ENCODE assay signal across 8 mouse cellular contexts in the genomic region with DNA sequence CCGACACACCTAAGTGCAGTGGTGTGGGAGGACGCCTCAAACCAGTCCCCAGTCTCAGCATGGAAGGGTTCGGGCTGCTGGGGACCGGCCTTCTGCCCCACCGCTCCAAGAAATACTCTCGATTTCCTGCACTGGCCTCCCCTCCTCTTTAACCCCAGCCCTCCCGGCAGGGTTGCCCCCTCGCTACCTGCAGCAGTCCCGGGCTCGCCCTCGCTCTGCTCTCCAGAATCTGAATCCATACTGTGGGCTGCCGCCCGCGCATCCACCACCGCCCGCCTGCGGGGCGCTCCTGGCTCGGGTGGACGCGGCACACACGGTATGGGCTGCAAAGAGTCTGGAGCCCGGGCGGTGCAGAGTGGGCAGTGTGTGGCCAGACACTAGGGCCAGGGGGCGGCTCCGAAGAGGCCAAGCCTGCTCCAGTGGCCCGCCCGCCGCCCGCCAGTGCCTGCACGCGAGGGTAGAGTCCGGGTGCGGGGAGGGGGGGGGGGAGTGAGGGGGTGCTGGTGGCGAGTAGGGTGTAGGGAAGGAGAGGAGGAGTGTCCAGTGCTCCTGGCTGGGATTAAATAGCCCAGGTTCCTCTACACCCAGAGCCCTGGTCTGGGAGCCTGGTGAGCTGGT. TPM values are rescaled to one million over a fixed set of nuclear protein-coding genes. Genes with fewer than 3 reads are reported as not detected.
DNase-seq lines count a peak whose midpoint lies in the region; ATAC-seq and TF ChIP-seq lines count a peak whose summit lies in the region.

A gene (minus strand): TSS at position 357 of the 618 bp plus-strand sequence.

- peak within 1 kb of the TSS; percentile 99 for H3K4me2 ChIP-seq in forebrain, embryonic 15.5 days (replicated peaks)
- H3K4me2 ChIP-seq in hindbrain, embryonic 15.5 days: peak within 1 kb of the TSS; percentile 99
- peak within 1 kb of the TSS; percentile 89 for H3K4me2 ChIP-seq in stomach, postnatal 0 days (replicated peaks; ENCODE audit: low read depth)

- H3K27ac ChIP-seq in forebrain, embryonic 15.5 days (replicated peaks): no peak within 1 kb of the TSS
- no peak within 1 kb of the TSS for H3K27ac ChIP-seq in hindbrain, embryonic 15.5 days (replicated peaks)
- H3K27ac ChIP-seq in limb, embryonic 10.5 days: peak within 1 kb of the TSS; percentile 57
- H3K27ac ChIP-seq in stomach, postnatal 0 days (replicated peaks): no peak within 1 kb of the TSS

- H3K4me1 ChIP-seq in E14TG2a.4 (replicated peaks; ENCODE audit: low read depth, low read length): peaks cover 15% of the 10 kb centered on the region
- peaks cover 29% of the 10 kb centered on the region for H3K4me1 ChIP-seq in forebrain, embryonic 15.5 days
- peaks cover 23% of the 10 kb centered on the region for H3K4me1 ChIP-seq in hindbrain, embryonic 15.5 days (replicated peaks)
- H3K4me1 ChIP-seq in limb, embryonic 10.5 days: peaks cover 21% of the 10 kb centered on the region
- H3K4me1 ChIP-seq in stomach, postnatal 0 days (replicated peaks; ENCODE audit: control insufficient read depth, insufficient read depth): 0 out of 2 replicates have a peak, but pooled peaks cover 2% of the 10 kb centered on the region

- under 1% methylated on average over 35 of the region's 35 CpGs for WGBS in forebrain, embryonic 15.5 days
- WGBS in hindbrain, embryonic 15.5 days: under 1% methylated on average over 34 of the region's 35 CpGs
- under 1% methylated on average over 35 of the region's 35 CpGs for WGBS in limb, embryonic 10.5 days
- 2% methylated on average over 27 of the region's 35 CpGs for WGBS in stomach, postnatal 0 days

- no peaks in the 10 kb centered on the region for H3K36me3 ChIP-seq in E14TG2a.4 (ENCODE audit: insufficient read depth, low read length)
- no peaks in the 10 kb centered on the region for H3K36me3 ChIP-seq in forebrain, embryonic 15.5 days
- H3K36me3 ChIP-seq in hindbrain, embryonic 15.5 days: no peaks in the 10 kb centered on the region
- no peaks in the 10 kb centered on the region for H3K36me3 ChIP-seq in limb, embryonic 10.5 days
- no peaks in the 10 kb centered on the region for H3K36me3 ChIP-seq in stomach, postnatal 0 days (ENCODE audit: control insufficient read depth, insufficient read depth, low read length)

- no peaks in the 10 kb centered on the region for H3K9me3 ChIP-seq in E14TG2a.4 (ENCODE audit: low read length)
- no peaks in the 10 kb centered on the region for H3K9me3 ChIP-seq in forebrain, embryonic 15.5 days
- no peaks in the 10 kb centered on the region for H3K9me3 ChIP-seq in hindbrain, embryonic 15.5 days
- no peaks in the 10 kb centered on the region for H3K9me3 ChIP-seq in limb, embryonic 10.5 days (replicated peaks)
- H3K9me3 ChIP-seq in stomach, postnatal 0 days (ENCODE audit: control insufficient read depth, low read length): no peaks in the 10 kb centered on the region

- peaks cover 56% of the 10 kb centered on the region for H3K27me3 ChIP-seq in E14TG2a.4 (ENCODE audit: insufficient read depth, low read length)
- peaks cover 6% of the 10 kb centered on the region; the same call in 1 of the 2 replicates for H3K27me3 ChIP-seq in forebrain, embryonic 15.5 days
- H3K27me3 ChIP-seq in hindbrain, embryonic 15.5 days: peaks cover 11% of the 10 kb centered on the region; the same call in 1 of the 2 replicates
- H3K27me3 ChIP-seq in limb, embryonic 10.5 days (ENCODE audit: low read depth, poor library complexity, severe bottlenecking): peaks cover 63% of the 10 kb centered on the region
- H3K27me3 ChIP-seq in stomach, postnatal 0 days (ENCODE audit: control insufficient read depth, insufficient read depth, low read length): no peaks in the 10 kb centered on the region

- H3K9ac ChIP-seq in forebrain, embryonic 15.5 days (replicated peaks): peak within 1 kb of the TSS; percentile 58
- peak within 1 kb of the TSS; percentile 61 for H3K9ac ChIP-seq in hindbrain, embryonic 15.5 days
- peak within 1 kb of the TSS; percentile 54 for H3K9ac ChIP-seq in stomach, postnatal 0 days (ENCODE audit: low read length)

- peak within 1 kb of the TSS; percentile 82 for H3K4me3 ChIP-seq in E14TG2a.4 (replicated peaks; ENCODE audit: low read length)
- peak within 1 kb of the TSS; percentile 56 for H3K4me3 ChIP-seq in forebrain, embryonic 15.5 days
- H3K4me3 ChIP-seq in hindbrain, embryonic 15.5 days: peak within 1 kb of the TSS; percentile 60
- H3K4me3 ChIP-seq in limb, embryonic 10.5 days: peak within 1 kb of the TSS; percentile 61
- peak within 1 kb of the TSS; percentile 46 for H3K4me3 ChIP-seq in stomach, postnatal 0 days (ENCODE audit: low read depth, low read length)

- no peak for TF ChIP-seq CTCF in E14TG2a.4 (conservative IDR thresholded peaks at IDR 0.05; ENCODE audit: low read length)
- no peak for TF ChIP-seq CTCF in stomach, postnatal 0 days (IDR thresholded peaks at IDR 0.05; ENCODE audit: low read depth)

- peak; percentile 89 for ATAC-seq in forebrain, embryonic 15.5 days (replicated peaks)
- ATAC-seq in hindbrain, embryonic 15.5 days (ENCODE audit: low FRiP score, low read depth): peak; percentile 92
- 0 out of 2 replicates have a peak, but pooled peaks have one; percentile 7 for ATAC-seq in megakaryocyte-erythroid progenitor cell, adult 5-6 weeks (replicated peaks; ENCODE audit: low FRiP score, low TSS enrichment, poor library complexity, severe bottlenecking)
- peak; percentile 80 for ATAC-seq in stomach, postnatal 0 days (ENCODE audit: low FRiP score, low TSS enrichment)

- no peak for TF ChIP-seq EP300 in stomach, postnatal 0 days (optimal IDR thresholded peaks at IDR 0.05)

- peak; percentile 31 for DNase-seq in R1 (ENCODE audit: low read depth, low spot score)
- peak; percentile 72 for DNase-seq in limb, embryonic 10.5 days (ENCODE audit: low spot score)
- DNase-seq in stomach, postnatal 0 days (ENCODE audit: low spot score): peak; percentile 46
- no peak for DNase-seq in spleen, postnatal 10 days (ENCODE audit: low spot score in 2 of 2)

RNA-seq across cellular contexts. Expression of the gene that starts here (rescaled TPM):
- polyA plus RNA-seq in forebrain, embryonic 15.5 days (2015; fragmentation: Nextera tagmentation; extraction: Ambion mirVana): 0.31 and 0.56 TPM in 2 replicates
- polyA plus RNA-seq in hindbrain, embryonic 15.5 days (2015; fragmentation: Nextera tagmentation; extraction: Ambion mirVana): 0.56 and 0.87 TPM in 2 replicates
- 0.11 TPM in 1 of 2 replicates, not detected in the other for polyA plus RNA-seq in limb, embryonic 10.5 days (2016; fragmentation: Nextera tagmentation; extraction: Ambion mirVana)
- total RNA-seq in megakaryocyte-erythroid progenitor cell, adult 5-6 weeks (2014; fragmentation: Nextera tagmentation): not detected in 2 replicates
- not detected in 2 replicates for total RNA-seq in megakaryocyte-erythroid progenitor cell, adult 5-6 weeks (2017)
- 0.19 and 0.32 TPM in 2 replicates for polyA plus RNA-seq in stomach, postnatal 0 days (2015; fragmentation: Nextera tagmentation; extraction: Ambion mirVana)

Comparison
In these comparisons a context has a peak if more than half of its experiments do, and no peak if none do; other contexts are left out.
1. Peak in ATAC-seq, H3K4me3 ChIP-seq, H3K9ac ChIP-seq and H3K4me2 ChIP-seq in forebrain, embryonic 15.5 days; RNA of the gene not detected or under 1 TPM.
2. Peak in ATAC-seq, H3K4me3 ChIP-seq, H3K9ac ChIP-seq and H3K4me2 ChIP-seq in hindbrain, embryonic 15.5 days; RNA of the gene not detected or under 1 TPM.
3. Peak in DNase-seq, H3K4me3 ChIP-seq and H3K27ac ChIP-seq in limb, embryonic 10.5 days; RNA of the gene not detected or under 1 TPM.
4. Peak in ATAC-seq in megakaryocyte-erythroid progenitor cell, adult 5-6 weeks; RNA of the gene not detected or under 1 TPM.
5. Peak in DNase-seq, ATAC-seq, H3K4me3 ChIP-seq, H3K9ac ChIP-seq and H3K4me2 ChIP-seq in stomach, postnatal 0 days; RNA of the gene not detected or under 1 TPM.
6. ATAC-seq: peak in every context shown above with its lines; median percentile 92 in hindbrain, embryonic 15.5 days; 89 in forebrain, embryonic 15.5 days; 80 in stomach, postnatal 0 days; 7 in megakaryocyte-erythroid progenitor cell, adult 5-6 weeks.